Mouse (Mus musculus): ENCODE data around the gene Atp5b.
"Not testable (repeated sequence)": the region's sequence is repeated elsewhere in the genome, so short reads cannot be mapped to it uniquely, and the experiment has no call there.

Atp5b gene

DNA sequence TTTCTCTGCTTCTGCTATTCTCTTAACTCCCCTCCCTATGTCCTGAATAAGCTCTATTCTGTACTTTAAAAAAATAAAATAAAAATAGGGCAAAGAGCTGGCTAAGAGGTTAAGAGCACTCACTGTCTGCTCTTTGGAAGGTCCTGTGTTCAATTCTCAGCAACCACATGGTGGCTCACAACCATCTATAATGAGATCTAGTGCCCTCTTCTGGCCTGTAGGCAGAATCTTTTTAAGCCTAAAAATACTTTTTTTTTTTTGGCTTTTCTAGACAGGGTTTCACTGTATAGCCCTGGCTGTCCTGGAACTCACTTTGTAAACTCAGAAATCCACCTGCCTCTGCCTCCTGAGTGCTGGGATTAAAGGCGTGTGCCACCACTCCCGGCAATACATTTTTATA is 12.6 kb upstream of the Atp5b start:
- not testable (repeated sequence) for DNase-seq

DNA sequence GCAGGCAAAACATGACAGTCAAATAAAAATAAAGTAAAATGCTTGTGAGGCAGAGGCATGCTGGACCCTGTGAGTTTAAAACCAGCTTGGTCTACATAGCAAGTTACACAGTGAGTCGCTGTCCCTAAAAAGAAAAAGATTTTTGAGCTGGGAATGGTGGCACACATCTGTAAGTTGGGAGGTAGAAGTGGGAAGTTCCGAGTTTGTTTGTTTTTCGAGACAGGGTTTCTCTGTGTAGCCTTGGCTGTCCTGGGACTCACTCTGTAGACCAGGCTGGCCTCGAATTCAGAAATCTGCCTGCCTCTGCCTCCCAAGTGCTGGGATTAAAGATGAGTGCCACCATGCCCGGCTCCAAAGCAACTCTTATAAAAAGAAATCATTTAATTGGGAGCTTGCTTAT is 4.8 kb upstream of the Atp5b start:
- not testable (repeated sequence) for DNase-seq

DNA sequence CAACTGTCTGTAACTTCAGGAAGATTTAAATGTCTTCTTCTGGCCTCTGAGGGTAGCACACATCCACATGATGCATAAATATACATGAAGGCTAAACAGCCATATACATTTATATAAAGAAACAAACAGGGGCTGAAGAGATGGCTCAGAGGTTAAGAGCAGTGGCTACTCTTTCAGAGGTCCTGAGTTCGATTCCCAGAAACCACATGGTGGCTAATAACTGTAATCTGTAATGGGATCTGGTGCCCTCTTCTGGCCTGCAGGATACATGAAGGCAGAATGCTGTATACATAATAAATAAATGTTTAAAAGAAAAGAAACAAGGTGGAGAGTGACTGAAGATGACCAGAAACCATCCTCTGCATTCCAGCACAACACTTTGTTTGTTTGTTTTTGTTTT is 2.6 kb upstream of the Atp5b start:
- DNase-seq = no peak

DNA sequence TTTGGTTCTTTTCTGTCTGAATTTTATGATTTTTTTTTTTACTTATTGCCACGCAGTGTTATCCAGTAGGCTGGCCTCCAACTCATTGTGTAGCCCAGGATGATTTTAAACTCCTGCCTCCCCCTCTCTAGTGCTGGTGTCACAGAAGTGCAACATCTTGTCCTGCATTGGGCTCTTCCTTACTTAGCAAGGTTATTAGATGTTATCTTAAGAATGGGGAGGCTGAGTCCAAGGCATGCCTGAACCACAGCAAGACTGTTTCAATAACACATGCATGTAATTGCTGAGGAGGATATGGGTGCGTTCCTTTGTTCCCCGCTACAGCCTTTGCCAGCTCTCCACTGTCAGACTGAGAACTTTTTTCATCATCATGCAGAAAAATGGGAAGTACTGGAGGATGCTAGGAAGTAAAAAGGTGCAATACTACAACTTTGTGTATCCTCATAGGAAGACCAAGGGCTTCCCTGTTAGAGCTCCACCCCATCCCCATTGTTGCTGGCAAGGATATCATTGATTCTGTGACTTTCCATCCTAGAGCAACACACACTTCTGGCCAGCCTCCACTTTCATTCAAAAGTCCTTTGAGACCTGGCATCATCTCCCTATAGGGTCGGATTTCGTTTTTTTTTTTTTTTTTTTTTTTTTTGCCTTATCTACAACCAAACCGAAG is 1.1 kb upstream of the Atp5b start:
- no peak for DNase-seq

DNA sequence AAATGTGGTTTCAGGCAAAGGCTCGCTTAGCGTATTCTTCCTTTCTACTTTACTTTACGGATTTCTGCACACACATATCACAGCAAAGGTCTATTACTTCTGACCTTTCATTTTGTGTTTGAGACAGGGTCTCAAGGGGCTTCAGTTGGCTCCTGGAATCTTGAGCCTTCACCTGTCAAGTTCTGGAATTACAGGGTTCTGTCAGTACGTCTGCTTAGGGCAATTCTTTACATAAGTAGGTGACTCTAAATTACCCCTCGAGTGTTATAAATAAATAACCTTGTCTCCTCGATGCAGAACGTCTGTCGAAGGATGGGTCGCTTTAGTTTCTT is 630 bp upstream of the Atp5b start:
- DNase-seq = no peak

DNA sequence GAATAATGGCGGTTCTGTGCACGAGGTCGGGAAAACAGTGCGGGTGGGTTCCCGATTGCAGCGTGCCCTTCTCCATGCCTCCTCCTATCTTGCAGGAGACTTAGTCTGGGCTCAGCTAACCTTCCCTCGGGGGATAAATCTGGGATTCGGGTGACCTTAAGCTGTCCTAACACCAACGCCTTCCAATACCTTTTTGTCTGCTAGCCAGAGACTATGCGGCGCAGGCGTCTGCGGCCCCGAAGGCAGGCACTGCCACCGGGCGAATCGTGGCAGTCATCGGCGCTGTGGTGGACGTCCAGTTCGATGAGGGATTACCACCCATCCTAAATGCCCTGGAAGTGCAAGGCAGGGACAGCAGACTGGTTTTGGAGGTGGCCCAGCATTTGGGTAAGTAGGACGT is 615 bp downstream of the Atp5b start:
- DNase-seq = no peak

DNA sequence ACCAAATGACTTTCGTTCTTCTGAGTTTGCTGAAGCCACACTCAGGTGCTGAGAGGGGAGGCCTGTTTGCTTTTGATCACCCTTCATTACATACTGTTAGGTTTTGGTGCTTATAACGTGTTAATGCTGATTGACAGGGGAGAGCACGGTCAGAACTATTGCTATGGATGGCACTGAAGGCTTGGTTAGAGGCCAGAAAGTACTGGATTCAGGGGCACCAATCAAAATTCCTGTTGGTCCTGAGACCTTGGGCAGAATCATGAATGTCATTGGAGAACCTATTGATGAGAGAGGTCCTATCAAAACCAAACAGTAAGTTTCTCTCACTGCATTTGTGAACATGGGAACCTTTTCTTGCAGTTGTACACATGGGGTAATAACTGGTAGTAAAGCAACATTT is 1.1 kb downstream of the Atp5b start:
- no peak for DNase-seq

DNA sequence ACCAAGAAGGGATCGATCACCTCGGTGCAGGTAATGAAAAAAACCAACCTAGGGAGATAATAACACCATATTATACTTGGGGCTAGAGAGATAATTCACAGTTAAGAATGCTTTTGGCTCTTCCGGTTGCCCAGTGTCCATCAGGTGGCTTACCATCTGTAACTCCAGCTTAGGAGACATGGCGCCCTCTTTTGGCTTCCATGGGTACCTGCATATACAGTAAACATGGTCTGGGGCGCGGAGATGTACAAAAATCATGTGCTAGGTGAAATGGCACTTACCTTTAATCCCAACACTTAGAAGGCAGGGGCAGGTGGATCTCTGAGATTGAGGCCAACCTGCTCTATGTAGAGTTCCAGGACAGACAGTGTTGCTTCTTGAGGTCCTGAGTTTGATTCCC is 3.3 kb downstream of the Atp5b start:
- no peak for DNase-seq

DNA sequence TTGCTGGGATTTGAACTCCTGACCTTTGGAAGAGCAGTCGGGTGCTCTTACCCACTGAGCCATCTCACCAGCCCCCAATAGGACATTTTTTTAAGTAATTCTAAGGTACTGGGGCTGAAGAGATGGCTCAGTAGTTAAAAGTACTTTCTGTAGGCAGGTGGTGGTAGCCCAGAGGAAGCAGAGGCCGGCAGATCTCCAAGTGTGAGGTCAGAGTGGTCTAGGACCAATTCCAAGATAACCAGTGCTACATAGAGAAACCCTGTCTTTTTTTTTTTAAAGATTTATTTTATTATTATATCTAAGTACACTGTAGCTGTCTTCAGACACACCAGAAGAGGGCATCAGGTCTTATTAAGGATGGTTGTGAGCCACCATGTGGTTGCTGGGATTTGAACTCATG is 4.1 kb downstream of the Atp5b start:
- DNase-seq = not testable (repeated sequence)

DNA sequence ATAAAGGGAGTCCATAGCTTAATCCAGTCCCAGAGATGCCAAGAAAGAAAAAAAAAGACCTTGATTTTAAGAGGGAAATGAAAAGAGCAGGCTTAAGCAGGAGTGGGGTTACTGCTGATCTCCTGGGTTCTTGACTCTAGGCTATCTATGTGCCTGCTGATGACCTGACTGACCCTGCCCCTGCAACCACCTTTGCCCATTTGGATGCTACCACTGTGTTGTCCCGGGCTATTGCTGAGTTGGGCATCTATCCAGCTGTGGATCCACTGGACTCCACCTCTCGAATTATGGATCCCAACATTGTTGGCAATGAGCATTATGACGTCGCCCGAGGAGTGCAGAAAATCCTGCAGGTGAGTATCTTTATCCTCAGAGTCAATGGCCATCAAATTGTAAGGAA is 5.1 kb downstream of the Atp5b start:
- DNase-seq = no peak

DNA sequence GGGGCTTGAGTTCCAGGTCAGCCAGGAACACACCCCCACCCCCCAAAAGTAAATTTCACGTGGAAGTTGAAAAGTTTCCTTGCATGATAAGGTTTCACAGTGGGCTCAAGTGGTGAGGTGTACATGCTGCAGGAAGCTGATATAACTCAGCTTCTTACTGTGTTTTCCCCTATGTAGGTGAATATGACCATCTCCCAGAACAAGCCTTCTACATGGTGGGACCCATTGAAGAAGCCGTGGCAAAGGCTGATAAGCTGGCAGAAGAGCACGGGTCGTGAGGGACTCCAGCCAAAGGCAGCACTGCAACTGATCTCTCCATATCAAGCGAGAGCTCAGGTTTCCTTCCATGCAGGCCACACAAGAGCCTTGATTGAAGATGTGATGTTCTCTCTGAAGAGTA is 6.8 kb downstream of the Atp5b start:
- no peak for DNase-seq

DNA sequence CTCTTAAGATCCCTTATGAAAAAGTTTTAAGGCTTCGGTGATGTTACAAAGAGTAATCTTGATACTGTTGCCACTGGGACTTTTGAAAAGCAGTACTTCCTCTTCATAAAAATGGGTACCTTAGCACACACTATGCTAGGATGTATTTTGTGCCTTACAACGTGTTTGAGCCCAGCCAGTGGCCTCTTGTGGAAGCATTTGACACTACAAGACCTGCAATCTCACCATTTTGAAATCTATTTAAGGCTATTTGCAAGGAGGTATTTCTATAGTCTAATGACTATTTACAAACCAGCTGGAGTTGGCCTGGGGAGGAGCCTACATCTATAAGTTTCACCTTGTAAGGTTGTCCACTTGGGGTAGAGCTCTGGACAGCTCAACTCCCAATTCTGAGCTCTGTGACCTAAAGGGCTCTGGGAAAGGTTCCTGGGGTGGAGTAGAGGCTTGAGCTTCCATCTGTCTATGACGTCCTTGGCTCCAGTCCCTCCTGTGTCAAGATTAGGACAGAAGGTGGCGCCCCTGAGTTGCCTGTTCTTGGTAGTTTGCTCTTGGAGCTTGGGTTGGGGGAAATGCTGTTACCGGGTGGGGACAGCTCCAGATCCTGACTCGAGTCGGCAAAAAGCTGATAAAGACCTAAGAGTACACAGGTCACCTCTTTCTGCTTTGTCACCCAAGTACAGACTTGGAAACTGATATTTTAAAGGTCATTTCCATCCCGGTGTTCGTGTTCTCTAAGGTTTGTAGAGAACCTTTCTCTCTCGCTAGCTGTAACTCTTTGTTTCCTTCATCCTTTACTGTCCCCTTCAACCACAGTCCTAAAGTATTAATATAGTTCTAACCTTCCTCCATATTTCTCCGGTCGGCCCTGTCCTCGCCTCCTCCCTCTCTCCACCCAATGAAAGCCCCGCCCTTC is 7.8 kb downstream of the Atp5b start:
- DNase-seq = peak; percentile 86

DNA sequence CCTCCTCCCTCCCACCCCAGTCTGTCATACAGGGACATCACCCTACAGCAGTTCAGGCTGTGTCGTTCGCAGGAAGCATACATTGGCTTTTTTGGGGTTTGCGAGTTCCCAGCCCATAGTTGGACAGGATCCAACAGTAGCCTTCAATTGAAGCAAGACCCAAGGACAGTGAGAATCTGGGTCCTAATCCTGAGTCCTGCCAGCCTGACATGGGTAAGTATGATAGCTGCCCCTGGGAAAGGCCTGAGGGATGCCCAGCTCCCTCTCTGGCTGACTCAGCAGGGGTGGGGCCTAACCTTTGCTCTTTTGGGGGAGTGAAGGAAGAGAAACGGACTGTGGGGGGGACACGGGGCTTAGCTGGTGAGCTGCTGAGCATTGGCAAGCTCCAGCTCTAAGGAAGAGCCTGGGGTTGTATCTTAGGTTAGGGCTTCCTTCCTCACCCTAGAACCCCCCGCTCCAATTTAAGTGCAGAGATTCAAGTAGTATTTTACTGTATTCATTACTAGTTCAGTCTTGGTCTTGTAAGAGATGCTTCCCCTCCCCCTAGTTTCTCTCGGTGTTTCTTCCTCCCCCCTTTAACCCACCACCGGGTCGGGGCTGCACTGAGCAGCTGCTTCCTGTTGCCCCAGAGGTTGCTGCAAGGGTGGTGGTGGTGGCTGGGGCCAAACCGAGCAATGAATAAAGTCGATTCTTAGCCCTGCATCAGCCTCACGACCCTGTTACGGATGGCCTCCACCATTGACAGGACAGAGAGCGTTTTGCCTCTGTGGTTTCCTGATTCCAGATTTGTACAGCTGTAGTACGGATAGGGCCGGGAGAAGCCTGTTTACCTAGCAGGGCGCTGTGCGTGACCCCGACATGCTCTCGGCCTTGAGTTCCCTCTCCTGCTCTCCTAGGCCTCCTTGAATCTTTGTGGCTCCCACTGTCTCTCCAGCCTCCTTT is 8.8 kb downstream of the Atp5b start, which contains the start of gene Baz2a:
Gene Baz2a, plus strand, starts transcription at position 14 of the 942 bp plus-strand sequence.
- no peak for DNase-seq

DNA sequence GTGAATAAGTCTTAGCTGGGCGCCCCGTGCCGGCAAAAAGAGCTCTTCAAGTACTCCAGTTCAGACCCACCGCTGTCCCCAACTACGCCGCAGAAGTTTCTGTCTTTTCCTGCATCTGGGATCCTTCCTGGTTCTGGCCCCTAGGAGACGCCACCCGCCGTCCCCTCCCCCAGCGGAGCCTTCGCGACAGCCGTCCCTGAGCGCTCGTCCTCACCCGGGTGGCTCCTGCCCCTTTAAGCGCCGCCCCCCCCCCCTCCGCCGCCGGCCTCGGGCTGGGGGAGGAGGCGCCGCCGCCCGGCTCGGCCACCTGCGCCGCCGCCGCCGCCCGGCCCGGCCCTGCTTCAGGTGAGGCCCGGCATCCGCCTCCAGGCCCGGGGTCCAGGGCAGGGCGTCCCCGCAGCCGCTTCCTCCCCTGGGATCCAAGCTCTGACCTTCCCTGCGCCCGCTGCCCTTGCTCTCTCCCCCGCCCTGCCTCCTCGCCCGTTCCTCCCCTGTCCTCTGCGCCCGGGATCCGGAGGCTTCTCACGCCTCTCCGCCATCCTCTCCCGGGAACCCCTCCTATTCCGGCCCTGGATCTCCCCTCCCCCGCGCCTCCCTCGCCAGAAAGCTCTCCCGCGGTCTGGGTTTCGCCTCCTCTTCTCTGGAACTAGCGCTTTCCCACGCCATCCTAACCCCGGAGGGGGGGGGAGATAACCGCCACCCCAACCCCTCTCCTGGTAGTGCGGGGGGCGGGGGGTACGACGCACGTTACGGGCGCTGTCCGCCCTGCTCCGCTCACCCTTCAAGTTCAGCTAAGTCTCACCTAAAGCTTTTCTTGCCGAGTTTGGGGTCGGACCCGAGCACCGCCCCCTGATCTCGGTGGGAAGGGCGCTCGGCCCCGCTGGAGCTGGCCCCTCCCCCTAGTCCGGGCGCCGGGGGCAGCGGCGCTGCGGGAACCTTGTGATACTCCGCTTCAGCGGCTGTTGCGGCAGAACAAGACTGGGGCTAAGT is 9.7 kb downstream of the Atp5b start:
- peak; percentile 77 for DNase-seq

DNA sequence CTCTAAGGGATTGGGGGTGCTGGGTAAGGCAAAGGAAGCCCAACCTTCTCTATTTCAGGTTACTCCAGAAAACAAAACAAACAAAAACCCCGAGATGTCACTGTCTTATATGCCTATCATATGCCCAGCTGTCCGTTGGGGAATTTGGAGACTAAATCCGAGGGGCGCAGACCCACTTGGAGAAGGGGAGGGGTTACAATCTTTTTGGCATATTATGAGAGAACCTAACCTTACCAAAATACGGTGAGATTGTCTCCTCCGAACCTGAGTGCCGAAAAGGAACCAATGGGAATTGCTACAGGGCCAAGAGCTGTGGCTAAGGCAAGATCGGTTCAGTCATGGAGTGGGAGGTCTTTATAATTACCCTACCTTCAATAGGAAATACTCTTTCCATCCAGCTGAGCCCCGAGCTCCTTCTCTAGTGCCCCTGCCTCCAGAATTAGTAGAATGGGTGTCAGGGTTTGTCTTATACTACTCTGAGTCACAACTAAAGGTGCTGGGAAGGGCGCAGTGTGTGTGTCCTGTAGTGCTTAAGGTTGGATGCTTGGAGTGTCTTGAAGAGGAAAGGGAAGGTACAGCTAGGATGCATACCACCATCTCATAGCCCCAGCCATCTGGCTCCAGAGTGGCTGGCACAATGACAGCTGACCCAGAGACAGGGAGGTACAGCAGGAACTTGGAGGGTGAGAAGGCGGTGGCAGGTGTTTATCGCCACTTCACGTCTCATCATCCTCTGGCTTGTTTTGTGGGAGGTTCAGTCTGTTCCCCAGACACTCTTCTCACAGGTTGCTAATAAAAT is 10.6 kb downstream of the Atp5b start:
- DNase-seq = no peak

DNA sequence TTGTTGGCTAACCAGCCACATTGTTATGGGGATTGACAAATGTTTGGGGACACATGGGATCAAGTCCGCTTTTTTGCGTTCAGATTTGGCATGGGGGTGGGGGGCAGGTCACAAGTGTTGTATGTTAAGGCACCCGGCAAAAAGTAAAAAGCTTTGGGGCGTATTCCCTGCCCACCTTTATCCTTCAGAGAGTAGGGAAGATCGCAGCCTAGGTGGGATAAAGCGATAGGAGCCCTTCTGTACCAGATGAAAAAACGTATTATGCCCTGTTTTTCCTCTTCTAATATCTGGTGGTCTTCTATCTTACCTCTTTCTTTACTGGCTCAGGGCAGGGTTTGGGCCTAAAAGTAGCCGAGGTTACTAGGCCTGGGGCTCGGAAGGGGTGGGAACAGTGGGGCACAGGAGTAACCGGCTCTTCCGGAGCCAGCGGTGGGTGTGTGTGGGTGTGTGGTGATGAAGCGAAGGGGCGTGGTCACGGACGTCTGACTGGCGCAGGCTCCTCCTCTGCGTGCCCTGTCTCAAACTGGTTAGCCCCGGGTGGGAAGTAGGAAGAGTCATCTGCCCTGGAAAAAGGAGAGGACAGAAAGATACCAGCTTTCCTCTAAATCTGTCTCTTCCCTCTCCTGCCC is 11.4 kb downstream of the Atp5b start:
- peak; percentile 78 for DNase-seq

DNA sequence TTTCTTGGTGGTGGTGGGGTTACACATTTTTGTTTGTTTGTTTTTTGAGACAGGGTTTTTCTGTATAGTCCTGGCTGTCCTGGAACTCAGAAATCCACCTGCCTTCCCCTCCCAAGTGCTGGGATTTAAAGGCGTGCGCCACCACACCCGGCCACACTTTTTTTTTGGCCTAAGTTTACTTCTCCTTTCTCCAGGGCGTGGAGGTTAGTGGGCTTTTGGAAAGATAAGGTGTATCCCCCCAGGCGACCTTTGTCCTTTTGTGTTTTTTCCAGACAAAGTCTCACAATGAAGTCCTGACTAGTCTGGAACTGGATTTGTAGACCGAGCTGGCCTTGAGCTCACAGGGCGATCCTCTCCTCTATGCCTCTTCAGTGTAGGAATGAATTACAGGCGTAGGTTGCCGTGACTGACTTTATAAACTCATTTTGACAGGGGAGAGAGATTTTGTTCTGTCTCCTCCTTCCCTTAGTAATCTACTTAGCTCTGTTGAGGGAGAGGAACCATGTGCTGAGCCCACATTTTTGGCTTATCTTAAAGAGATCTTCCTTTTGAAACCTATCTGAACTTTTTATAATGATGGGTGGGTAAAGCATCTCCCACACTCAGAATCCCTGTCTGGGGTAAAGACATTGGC is 12.0 kb downstream of the Atp5b start:
- no peak for DNase-seq

DNA sequence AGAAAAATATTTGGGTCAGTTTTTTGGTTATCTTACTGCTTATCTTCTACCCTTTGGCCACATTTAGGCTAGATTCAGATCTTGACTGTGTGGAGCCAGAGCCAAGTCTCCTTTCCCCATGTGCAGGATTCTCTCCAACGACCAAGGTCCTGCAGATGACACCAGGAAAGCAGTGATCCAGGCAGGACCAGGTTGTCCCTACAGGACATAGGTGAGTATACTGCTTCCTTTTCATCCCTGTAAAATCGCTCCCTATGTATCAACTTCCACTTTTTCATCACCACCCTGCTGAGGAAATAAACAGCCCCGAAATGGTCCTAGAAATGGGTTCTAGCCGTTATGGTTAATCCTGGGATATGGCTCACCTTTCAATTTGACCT is 13.2 kb downstream of the Atp5b start:
- DNase-seq = no peak

DNA sequence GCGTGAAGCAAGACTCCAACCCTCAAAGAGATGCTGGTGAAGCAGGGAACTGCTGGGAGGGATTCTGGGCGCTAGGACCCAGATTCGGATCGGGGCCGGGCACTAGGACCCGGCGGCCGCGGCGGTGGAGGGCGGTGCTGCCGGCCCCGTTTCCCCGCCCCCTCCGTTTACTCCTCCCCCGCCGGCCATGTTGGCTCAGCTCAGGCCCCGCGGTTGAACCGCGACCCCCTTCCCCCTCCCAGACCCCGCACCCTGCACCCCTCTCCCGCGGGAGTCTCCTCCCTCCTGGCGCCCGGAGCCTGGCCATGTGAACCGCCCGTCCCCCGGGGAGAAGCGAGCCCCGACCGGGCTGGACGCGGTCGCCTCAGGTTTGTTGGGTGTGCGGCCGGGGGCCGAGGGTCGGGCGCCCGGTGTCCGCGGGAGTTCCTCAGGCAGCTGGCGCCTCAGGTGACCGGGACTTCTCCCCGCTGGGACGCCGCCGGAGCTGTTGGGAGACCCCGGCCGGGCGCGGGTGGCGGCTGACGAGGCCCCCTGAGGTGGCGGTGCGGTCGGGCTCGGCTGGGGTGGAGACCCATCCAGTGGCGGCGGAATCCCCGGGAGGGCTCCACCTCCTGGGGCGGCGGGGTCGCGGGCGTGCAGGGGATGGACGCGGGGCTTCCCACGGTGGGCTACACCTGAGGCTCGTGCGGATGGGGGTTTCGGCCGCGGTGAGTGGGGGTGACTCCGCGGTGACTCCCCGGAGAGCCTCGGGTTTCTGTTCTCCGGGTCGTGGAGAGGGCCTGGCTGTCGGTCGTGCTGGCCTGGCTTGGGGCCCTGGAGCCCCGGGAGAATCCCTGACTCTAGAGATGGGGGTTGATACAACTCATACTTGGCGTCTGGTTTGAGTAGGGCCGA is 13.9 kb downstream of the Atp5b start:
- peak; percentile 91 for DNase-seq

Data from right cerebral cortex, adult 18-20 months (tissue).